Mouse (Mus musculus) bone marrow macrophage, adult 2 months (primary cell): ENCODE measurements at regions not wholly inside any gene's neighbourhood (a gene's known extent, or its start where the extent isn't known, plus 50 kb on each side); places are given as distances from the start of the nearest gene placed in this dataset.

Experiments
- H3K27ac ChIP-seq: 2 replicates; pipeline ENCODE4 v1.5.1; 2012; ENCODE audit warnings: low read depth, low read length; ENCODE audit not compliant: insufficient read depth
- H3K4me1 ChIP-seq: 2 replicates; pipeline ENCODE4 v1.6.1; 2012; ENCODE audit warnings: low read length; ENCODE audit not compliant: control insufficient read depth, insufficient read depth
- H3K4me3 ChIP-seq: 2 replicates; pipeline ENCODE4 v1.5.1; 2012; ENCODE audit warnings: mild to moderate bottlenecking, low read length, moderate library complexity; ENCODE audit not compliant: insufficient read depth
- CTCF ChIP-seq: IDR thresholded peaks from 2 replicates; pipeline ENCODE4 v1.5.1; 2012; ENCODE audit warnings: low read depth, mild to moderate bottlenecking, low read length, moderate library complexity
- POLR2A ChIP-seq: IDR thresholded peaks from 2 replicates; pipeline ENCODE4 v1.6.1; 2012; ENCODE audit warnings: mild to moderate bottlenecking, low read depth, low read length, borderline replicate concordance

DNA sequence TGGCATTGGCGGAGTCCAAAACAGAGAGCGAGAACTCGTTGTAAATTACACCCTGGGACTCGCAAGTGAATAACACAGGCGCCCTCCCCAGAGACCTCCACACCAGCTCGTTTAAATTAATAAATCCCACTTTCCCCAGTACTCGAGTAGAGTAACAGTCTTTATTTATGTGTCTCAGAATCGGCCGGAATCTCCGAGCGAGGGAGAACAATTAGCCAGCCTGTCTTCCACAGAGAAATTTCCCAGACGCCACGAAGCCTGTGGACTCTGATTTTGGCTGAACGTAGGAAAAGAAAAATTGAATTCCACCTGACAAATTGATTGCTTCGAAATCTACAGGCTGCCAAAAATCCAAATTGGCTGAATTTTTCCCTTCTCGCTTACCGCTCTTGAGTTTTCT, 180.9 kb upstream of the Mocs1 start:
- TF ChIP-seq CTCF (no peak), POLR2A (no peak)
- Histone ChIP-seq H3K4me3 (no peak overlapping the region), H3K27ac (no peak overlapping the region), H3K4me1 (no peaks in the 10 kb centered on the region)

DNA sequence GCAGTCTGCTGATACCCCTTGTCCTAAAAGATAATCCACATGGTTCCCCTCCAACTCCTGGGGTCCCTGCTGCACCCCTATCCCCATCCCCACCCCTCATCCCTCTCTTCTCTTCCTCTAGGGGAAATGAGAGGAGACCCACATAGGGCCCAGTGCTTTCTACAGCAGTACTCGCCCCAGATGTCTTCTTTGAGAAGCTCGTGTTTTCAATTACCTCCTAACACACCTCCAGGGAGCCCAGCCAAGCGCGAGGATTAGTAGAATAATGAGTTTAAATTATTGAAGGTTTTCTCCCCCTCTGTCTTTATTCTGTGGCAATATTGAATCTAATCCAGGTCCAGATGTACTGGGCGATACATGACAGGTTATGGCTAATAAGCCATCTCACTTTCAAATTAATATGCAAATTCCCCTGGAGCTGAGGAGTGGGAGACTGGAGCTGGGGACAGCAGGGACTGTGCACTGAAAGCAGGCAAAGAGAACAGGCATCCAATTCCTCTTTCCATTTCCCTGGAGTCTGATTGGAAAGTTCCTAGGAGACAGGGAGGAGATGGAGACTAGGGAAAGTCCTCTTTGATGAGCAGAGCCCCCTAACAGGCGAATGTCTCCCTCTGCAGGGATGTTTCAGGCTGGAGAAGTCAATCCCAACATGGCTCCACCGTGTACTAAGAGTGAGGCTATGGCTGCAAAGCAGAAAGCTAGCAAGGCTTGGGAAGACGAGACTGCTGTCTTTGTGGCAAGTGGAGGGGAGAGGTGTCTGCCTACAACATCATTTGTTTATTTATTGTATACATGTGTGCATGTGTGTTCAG, 177.2 kb upstream of the Mocs1 start:
- Histone ChIP-seq H3K27ac (no peak overlapping the region), H3K4me3 (no peak overlapping the region), H3K4me1 (no peaks in the 10 kb centered on the region)
- TF ChIP-seq POLR2A = no peak
- TF ChIP-seq CTCF = no peak

DNA sequence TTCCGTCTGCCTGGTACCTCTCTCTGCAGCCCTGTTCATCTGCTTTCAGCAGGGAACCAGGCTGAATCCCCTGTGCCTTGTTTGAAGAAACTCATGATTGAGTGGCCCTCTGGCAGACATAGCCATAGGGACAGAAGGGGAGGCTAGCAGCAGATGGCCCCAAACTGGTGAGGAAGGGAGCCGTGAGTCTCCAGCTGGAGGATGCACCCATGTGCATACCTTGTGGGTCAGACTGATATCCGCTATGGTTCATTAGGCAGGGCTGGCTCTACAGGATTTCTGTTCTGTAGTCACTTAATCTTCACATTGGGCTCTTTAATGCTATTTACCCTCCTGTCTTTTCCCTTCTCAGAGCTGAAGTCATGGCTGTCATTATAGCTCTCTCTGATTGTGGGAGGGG, 175.9 kb upstream of the Mocs1 start:
- H3K27ac ChIP-seq = no peak overlapping the region
- no peak for TF ChIP-seq CTCF
- H3K4me3 ChIP-seq = no peak overlapping the region
- no peaks in the 10 kb centered on the region for H3K4me1 ChIP-seq

- H3K27ac ChIP-seq = no peak overlapping the region
- no peak overlapping the region for H3K4me3 ChIP-seq
- no peak for TF ChIP-seq CTCF
- H3K4me1 ChIP-seq = no peaks in the 10 kb centered on the region
Observed at GRCm38 (mm10) chr17:49258496-49258895, 169.7 kb upstream of the Mocs1 start.

DNA sequence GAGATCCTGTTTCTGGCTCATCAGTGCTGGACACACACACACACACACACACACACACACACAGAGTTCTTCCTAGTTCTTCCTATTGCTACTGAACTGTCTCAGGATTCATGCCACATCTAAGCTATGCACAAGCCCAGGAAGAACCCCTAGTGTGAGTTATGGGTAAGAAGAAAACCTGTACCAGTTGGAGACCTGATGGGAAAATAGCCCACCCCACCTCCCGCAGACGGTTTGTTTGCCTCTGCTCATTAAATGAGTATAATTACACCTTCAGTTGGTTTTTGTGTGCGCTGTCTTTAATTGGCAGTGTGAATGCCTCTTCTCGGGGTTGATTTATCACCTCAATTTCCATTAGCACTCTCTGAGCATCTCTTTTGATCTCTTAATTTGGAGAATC, 165.8 kb upstream of the Mocs1 start:
- TF ChIP-seq CTCF = no peak
- TF ChIP-seq POLR2A = no peak

DNA sequence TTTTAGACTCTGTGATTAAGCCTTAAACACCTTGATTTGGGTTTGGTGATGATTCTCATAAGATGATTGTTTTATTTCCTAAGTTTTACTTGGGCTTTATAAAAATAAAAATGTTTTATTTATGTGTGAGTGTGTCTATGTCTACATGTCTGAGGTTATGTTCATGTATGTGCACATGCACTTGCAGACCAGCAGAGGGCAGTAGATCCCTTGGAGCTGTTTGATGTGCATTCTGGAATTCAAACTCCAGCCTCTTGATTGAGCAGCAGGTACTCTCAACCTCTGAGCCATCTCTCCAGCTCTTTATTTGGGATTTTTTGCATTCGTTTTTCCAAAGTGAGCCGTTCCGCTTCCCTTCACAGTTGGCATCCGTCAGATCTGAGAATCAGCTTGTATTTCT, 161.8 kb upstream of the Mocs1 start:
- Histone ChIP-seq H3K4me3 (no peak overlapping the region), H3K27ac (no peak overlapping the region), H3K4me1 (no peaks in the 10 kb centered on the region)
- TF ChIP-seq CTCF (no peak), POLR2A (no peak)

More for the DNA sequence above, 165.8 kb upstream of the Mocs1 start:
- no peak overlapping the region for H3K4me3 ChIP-seq
- no peak overlapping the region for H3K27ac ChIP-seq
- no peaks in the 10 kb centered on the region for H3K4me1 ChIP-seq

GRCm38 (mm10) chr17:49269943-49270342, 158.2 kb upstream of the Mocs1 start:
- TF ChIP-seq POLR2A = no peak
- TF ChIP-seq CTCF = no peak
- Histone ChIP-seq H3K4me1 (no peaks in the 10 kb centered on the region), H3K4me3 (no peak overlapping the region), H3K27ac (no peak overlapping the region)

DNA sequence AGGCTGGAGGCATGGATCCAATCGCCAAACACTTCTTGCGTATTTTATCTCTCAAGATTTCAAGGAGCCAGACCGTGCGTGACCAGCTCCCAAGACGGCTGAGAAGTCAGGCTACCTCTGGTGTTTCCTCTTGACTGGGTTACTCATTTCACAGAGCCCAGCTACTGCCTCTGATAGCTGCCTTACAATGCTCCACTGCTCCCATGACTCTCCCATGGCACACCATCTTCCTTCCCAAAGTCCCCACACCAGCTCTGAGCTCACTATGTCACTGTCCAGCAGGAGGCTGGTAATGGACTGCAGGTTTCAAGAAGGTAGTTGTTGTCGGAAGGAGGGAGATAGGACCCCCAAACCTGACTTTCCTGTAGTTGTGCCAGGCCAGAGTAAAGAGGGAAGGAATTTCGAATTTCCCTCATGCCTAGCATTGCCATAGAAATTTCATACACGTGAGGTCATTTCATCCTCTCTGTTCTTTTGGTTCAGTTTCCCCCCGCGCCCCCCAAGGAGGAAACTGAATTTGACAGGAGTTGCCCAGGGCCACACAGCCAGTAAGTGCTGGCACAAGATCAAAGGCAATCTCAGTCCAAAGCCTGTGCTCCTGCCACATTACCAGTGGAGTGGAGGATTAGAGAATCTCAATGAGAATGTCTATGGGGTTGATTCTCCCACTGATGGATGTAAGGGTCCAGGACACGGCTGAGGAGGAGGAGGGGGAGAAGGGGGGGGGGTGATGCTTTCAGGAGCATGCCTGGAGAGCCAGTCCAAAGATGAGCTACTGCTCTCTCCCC, 155.3 kb upstream of the Mocs1 start:
- Histone ChIP-seq H3K27ac (no peak overlapping the region), H3K4me1 (no peaks in the 10 kb centered on the region), H3K4me3 (no peak overlapping the region)
- TF ChIP-seq POLR2A (no peak), CTCF (no peak)

GRCm38 (mm10) chr17:49274936-49275335, 153.2 kb upstream of the Mocs1 start:
- Histone ChIP-seq H3K4me1 (no peaks in the 10 kb centered on the region), H3K27ac (no peak overlapping the region), H3K4me3 (no peak overlapping the region)
- TF ChIP-seq CTCF (no peak), POLR2A (no peak)

DNA sequence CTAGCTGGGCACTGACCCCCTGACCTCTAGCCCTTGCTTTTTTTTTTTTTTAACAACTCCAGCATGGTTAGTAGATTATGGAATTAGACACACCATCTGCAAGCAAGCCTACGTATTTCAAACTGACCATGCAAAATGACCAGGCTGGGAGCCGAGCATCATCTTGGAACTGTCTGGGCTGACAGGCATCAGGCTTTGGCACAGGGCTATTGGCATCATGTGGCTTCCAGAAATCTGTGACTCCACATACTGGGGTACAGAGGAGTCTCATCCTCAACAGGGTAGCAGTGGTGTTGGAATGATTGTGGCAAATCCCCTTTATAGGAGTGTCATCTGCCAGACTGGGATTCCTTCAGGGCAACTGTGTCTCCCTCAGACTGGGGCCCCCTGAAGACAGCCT, 152.7 kb upstream of the Mocs1 start:
- TF ChIP-seq POLR2A (no peak), CTCF (no peak)
- no peak overlapping the region for H3K4me3 ChIP-seq
- H3K4me1 ChIP-seq = no peaks in the 10 kb centered on the region
- no peak overlapping the region for H3K27ac ChIP-seq

- no peaks in the 10 kb centered on the region for H3K4me1 ChIP-seq
- no peak overlapping the region for H3K27ac ChIP-seq
- TF ChIP-seq CTCF = no peak
- no peak for TF ChIP-seq POLR2A
- no peak overlapping the region for H3K4me3 ChIP-seq
Observed at GRCm38 (mm10) chr17:49275916-49276315, 152.2 kb upstream of the Mocs1 start.
